Comparison of ENCODE assay signal across 36 mouse cellular contexts in genomic region chr3:132590010-132590409, GRCm38 (mm10). TPM values are rescaled to one million over a fixed set of nuclear protein-coding genes. Genes with fewer than 3 reads are reported as not detected.
"Had no signal": no experiment of that assay in that cellular context is flagged by ENCODE, and none has a peak within 500 bp of the region (broad histone marks: within the 10 kb centered on the region; RNA-seq: fewer than 3 reads in every experiment).

No protein-coding gene starts in this region.

- H3K4me1 ChIP-seq: heart, embryonic 10.5 days; heart, embryonic 12.5 days; hindbrain, embryonic 10.5 days; hindbrain, embryonic 12.5 days; intestine, embryonic 15.5 days; liver, embryonic 13.5 days; liver, embryonic 15.5 days had no signal

- H3K9ac ChIP-seq: heart, embryonic 12.5 days; hindbrain, embryonic 12.5 days; hindbrain, embryonic 14.5 days; intestine, embryonic 15.5 days; liver, embryonic 13.5 days; liver, embryonic 15.5 days had no signal

- ATAC-seq: hindbrain, embryonic 16.5 days; inflammation-experienced regulatory T-cells, adult 6 months; intestine, embryonic 15.5 days; intestine, postnatal 0 days had no signal

- H3K9me3 ChIP-seq: heart, embryonic 10.5 days; heart, embryonic 12.5 days; hindbrain, embryonic 10.5 days; hindbrain, embryonic 12.5 days; intestine, embryonic 15.5 days; liver, embryonic 13.5 days; liver, embryonic 15.5 days had no signal

- H3K27ac ChIP-seq: heart, adult 2 months; heart, embryonic 10.5 days; hindbrain, embryonic 10.5 days; hindbrain, embryonic 12.5 days; hindbrain, embryonic 14.5 days; intestine, embryonic 15.5 days; layer of hippocampus, adult 2 months; left cerebral cortex, adult 2 months; liver, embryonic 13.5 days; liver, embryonic 15.5 days had no signal

- H3K4me3 ChIP-seq: heart, adult 2 months; heart, embryonic 10.5 days; heart, embryonic 12.5 days; hindbrain, embryonic 10.5 days; hindbrain, embryonic 12.5 days; intestine, embryonic 15.5 days; layer of hippocampus, adult 2 months; left cerebral cortex, adult 2 months; liver, embryonic 13.5 days; liver, embryonic 15.5 days had no signal

- DNase-seq: gastrocnemius, postnatal 14 days; gastrocnemius, postnatal 36 days; heart, adult 2 months; heart, postnatal 10 days; heart, postnatal 4 days; kidney, adult 18-20 months; kidney, adult 8-10 months; kidney, postnatal 10 days; kidney, postnatal 25 days; kidney, postnatal 4 days; liver; liver, embryonic 13.5 days had no signal

- H3K4me2 ChIP-seq: heart, embryonic 12.5 days; hindbrain, embryonic 12.5 days; hindbrain, embryonic 14.5 days; intestine, embryonic 15.5 days; liver, embryonic 11.5 days; liver, embryonic 13.5 days; liver, embryonic 15.5 days had no signal

- H3K27me3 ChIP-seq: heart, embryonic 12.5 days; hindbrain, embryonic 12.5 days; intestine, embryonic 15.5 days; liver, embryonic 13.5 days; liver, embryonic 15.5 days had no signal

- H3K36me3 ChIP-seq: heart, embryonic 10.5 days; heart, embryonic 12.5 days; hindbrain, embryonic 10.5 days; hindbrain, embryonic 12.5 days; intestine, embryonic 15.5 days; liver, embryonic 13.5 days; liver, embryonic 15.5 days had no signal

RNA-seq across cellular contexts. Expression of gene Gimd1, which starts 39.6 kb away (rescaled TPM):
- total RNA-seq: gastrocnemius, adult 18-20 months; gastrocnemius, adult 8-10 months; gastrocnemius, postnatal 14 days; gastrocnemius, postnatal 36 days; heart, adult 2 months; heart, postnatal 10 days; heart, postnatal 25 days; heart, postnatal 4 days; layer of hippocampus, adult 2 months; layer of hippocampus, postnatal 10 days; layer of hippocampus, postnatal 25 days; left cerebral cortex, adult 2 months; left cerebral cortex, postnatal 14 days; left cerebral cortex, postnatal 36 days had no signal
- polyA plus RNA-seq: gonadal fat pad, adult 2 months; heart, adult 2 months; heart, embryonic 14.5 days; heart, embryonic 16.5 days; hindbrain, embryonic 10.5 days; hindbrain, embryonic 12.5 days; hindbrain, embryonic 14.5 days; hindbrain, embryonic 16.5 days; inflammation-experienced regulatory T-cells, adult 6 months; limb, embryonic 11.5 days had no signal
